Mouse (Mus musculus): ENCODE measurements around the gene Ccm2. TPM values are rescaled to one million over a fixed set of nuclear protein-coding genes. Genes with fewer than 3 reads are reported as not detected.
A peak's percentile ranks its signal among the peaks of the same experiment; 100 is the strongest.

The Ccm2 gene
- polyA plus RNA-seq (2014; fragmentation: Nextera tagmentation; extraction: Ambion mirVana) = 88.2 and 88.4 TPM in 2 replicates

- Histone ChIP-seq H3K27me3 (ENCODE audit: control insufficient read depth, insufficient read depth, low read length) (no peaks in the 10 kb centered on the region), H3K4me2 (replicated peaks; ENCODE audit: low read depth, low read length) (peak within 1 kb of the TSS; percentile 51), H3K9me3 (ENCODE audit: control insufficient read depth, low read length) (no peaks in the 10 kb centered on the region), H3K4me3 (ENCODE audit: low read depth, low read length) (peak within 1 kb of the TSS; percentile 91), H3K36me3 (ENCODE audit: control insufficient read depth, insufficient read depth, low read length) (no peaks in the 10 kb centered on the region), H3K4me1 (replicated peaks; ENCODE audit: control insufficient read depth, insufficient read depth, low read length) (no peaks in the 10 kb centered on the region), H3K9ac (ENCODE audit: low read depth, low read length) (peak within 1 kb of the TSS; percentile 81), H3K27ac (ENCODE audit: low read depth, low read length) (peak within 1 kb of the TSS; percentile 97)
- WGBS = under 1% methylated on average over 41 of the region's 57 CpGs
- DNase-seq (ENCODE audit: low spot score) (peak; percentile 95), ATAC-seq (ENCODE audit: low FRiP score) (peak; percentile 97)
These were observed at the start of gene Ccm2 for GRCm38 (mm10) chr11:6546205-6547013. TSS of gene Ccm2 (plus strand) at chr11:6546887.

DNA sequence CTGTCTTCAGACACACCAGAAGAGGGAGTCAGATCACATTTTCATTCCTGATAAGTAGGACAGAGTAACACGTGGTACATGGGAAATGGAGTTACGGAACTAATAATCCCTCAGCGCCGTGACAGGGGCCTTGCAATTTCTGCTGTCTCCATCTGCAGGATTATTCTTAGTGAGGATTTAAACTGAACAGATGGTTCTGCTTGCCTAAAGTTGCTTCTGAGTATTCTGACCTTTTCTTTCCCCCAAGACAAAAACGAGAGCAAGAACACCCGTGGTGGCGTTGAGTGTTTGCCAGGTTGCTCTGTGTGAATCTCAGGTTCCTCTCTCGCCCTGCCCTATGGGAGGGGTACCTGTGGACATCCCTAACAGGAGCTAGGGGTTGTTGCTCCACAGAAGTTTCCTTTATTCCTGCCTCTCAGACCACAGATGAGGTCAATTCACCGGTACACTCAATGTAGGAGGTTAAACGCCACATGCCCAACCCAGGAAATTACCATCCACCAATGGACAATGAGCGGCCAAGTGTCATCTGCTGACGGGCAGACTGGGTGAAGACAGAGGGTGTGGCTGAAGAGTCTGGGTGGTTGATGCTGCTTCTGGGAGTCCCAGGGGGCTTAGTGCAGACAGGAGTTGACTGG, 49.3 kb upstream of the Ccm2 start:
- 87% methylated on average over 12 of the region's 12 CpGs for WGBS

DNA sequence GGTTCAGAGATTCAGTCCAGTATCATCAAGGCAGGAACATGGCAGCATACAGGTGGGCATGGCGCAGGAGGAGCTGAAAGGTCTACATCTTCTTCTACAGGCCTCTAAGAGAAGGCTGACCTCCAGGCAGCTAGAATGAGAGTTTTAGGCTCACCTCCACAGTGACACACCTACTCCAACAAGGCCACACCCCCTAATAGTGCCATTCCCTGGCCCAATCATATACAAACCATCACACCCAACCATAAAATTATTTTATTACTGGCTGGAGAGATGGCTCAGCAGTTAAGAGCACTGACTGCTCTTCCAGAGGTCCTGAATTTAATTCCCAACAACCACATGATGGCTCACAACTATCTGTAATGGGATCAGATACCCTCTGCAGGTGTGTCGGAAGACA, 44.2 kb upstream of the Ccm2 start:
- Histone ChIP-seq H3K4me3 (ENCODE audit: low read depth, low read length) (no peak overlapping the region), H3K27me3 (ENCODE audit: control insufficient read depth, insufficient read depth, low read length) (no peaks in the 10 kb centered on the region), H3K27ac (ENCODE audit: low read depth, low read length) (no peak overlapping the region), H3K36me3 (ENCODE audit: control insufficient read depth, insufficient read depth, low read length) (no peaks in the 10 kb centered on the region), H3K9ac (ENCODE audit: low read depth, low read length) (no peak overlapping the region), H3K4me2 (replicated peaks; ENCODE audit: low read depth, low read length) (no peak overlapping the region), H3K4me1 (replicated peaks; ENCODE audit: control insufficient read depth, insufficient read depth, low read length) (no peaks in the 10 kb centered on the region), H3K9me3 (ENCODE audit: control insufficient read depth, low read length) (no peaks in the 10 kb centered on the region)
- WGBS = 94% methylated on average over 2 of the region's 2 CpGs
- DNase-seq (ENCODE audit: low spot score) (no peak), ATAC-seq (ENCODE audit: low FRiP score) (no peak)

More for the DNA sequence above, 49.3 kb upstream of the Ccm2 start:
- no peaks in the 10 kb centered on the region for H3K36me3 ChIP-seq (ENCODE audit: control insufficient read depth, insufficient read depth, low read length)
- no peak overlapping the region for H3K4me3 ChIP-seq (ENCODE audit: low read depth, low read length)
- H3K9ac ChIP-seq (ENCODE audit: low read depth, low read length) = no peak overlapping the region
- ATAC-seq (ENCODE audit: low FRiP score) = no peak
- no peaks in the 10 kb centered on the region for H3K27me3 ChIP-seq (ENCODE audit: control insufficient read depth, insufficient read depth, low read length)
- no peak overlapping the region for H3K4me2 ChIP-seq (replicated peaks; ENCODE audit: low read depth, low read length)
- no peaks in the 10 kb centered on the region for H3K4me1 ChIP-seq (replicated peaks; ENCODE audit: control insufficient read depth, insufficient read depth, low read length)
- H3K27ac ChIP-seq (ENCODE audit: low read depth, low read length) = no peak overlapping the region
- DNase-seq (ENCODE audit: low spot score) = no peak
- no peaks in the 10 kb centered on the region for H3K9me3 ChIP-seq (ENCODE audit: control insufficient read depth, low read length)

GRCm38 (mm10) chr11:6504226-6504625, 42.5 kb upstream of the Ccm2 start:
- Histone ChIP-seq H3K27ac (ENCODE audit: low read depth, low read length) (no peak overlapping the region), H3K9ac (ENCODE audit: low read depth, low read length) (no peak overlapping the region), H3K36me3 (ENCODE audit: control insufficient read depth, insufficient read depth, low read length) (no peaks in the 10 kb centered on the region), H3K27me3 (ENCODE audit: control insufficient read depth, insufficient read depth, low read length) (no peaks in the 10 kb centered on the region), H3K4me2 (replicated peaks; ENCODE audit: low read depth, low read length) (no peak overlapping the region), H3K4me3 (ENCODE audit: low read depth, low read length) (no peak overlapping the region), H3K4me1 (replicated peaks; ENCODE audit: control insufficient read depth, insufficient read depth, low read length) (no peaks in the 10 kb centered on the region), H3K9me3 (ENCODE audit: control insufficient read depth, low read length) (no peaks in the 10 kb centered on the region)
- ATAC-seq (ENCODE audit: low FRiP score) (no peak), DNase-seq (ENCODE audit: low spot score) (no peak)
- WGBS = 79% methylated on average over 3 of the region's 3 CpGs

GRCm38 (mm10) chr11:6504689-6505088, 42.0 kb upstream of the Ccm2 start:
- no peaks in the 10 kb centered on the region for H3K9me3 ChIP-seq (ENCODE audit: control insufficient read depth, low read length)
- no peaks in the 10 kb centered on the region for H3K36me3 ChIP-seq (ENCODE audit: control insufficient read depth, insufficient read depth, low read length)
- H3K27ac ChIP-seq (ENCODE audit: low read depth, low read length) = no peak overlapping the region
- H3K4me2 ChIP-seq (replicated peaks; ENCODE audit: low read depth, low read length) = no peak overlapping the region
- H3K27me3 ChIP-seq (ENCODE audit: control insufficient read depth, insufficient read depth, low read length) = no peaks in the 10 kb centered on the region
- H3K9ac ChIP-seq (ENCODE audit: low read depth, low read length) = no peak overlapping the region
- no peak for ATAC-seq (ENCODE audit: low FRiP score)
- H3K4me1 ChIP-seq (replicated peaks; ENCODE audit: control insufficient read depth, insufficient read depth, low read length) = no peaks in the 10 kb centered on the region
- 92% methylated on average over 6 of the region's 6 CpGs for WGBS
- no peak overlapping the region for H3K4me3 ChIP-seq (ENCODE audit: low read depth, low read length)
- no peak for DNase-seq (ENCODE audit: low spot score)

DNA sequence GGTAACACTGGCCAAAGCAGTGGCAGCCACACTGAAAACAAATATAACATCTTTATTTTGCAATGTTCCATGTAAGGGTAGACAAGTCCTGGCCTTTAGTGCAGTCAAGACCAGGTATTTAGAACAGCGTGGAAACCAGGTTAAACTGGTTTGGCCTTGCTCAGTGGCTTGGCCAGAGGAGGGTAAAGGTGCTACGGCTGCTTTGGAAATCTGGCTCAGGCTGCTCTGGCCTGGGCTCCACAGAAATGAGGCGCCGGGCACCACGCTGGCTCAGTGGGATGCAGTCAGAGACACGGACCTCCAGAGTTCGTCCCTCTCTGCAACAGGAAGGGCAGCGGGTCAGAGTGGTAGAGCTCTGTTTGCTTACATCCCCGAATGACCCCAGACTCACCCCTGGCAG, 40.2 kb upstream of the Ccm2 start:
- H3K27me3 ChIP-seq (ENCODE audit: control insufficient read depth, insufficient read depth, low read length) = no peaks in the 10 kb centered on the region
- H3K9me3 ChIP-seq (ENCODE audit: control insufficient read depth, low read length) = no peaks in the 10 kb centered on the region
- WGBS = 81% methylated on average over 9 of the region's 9 CpGs
- DNase-seq (ENCODE audit: low spot score) (no peak), ATAC-seq (ENCODE audit: low FRiP score) (no peak)
- H3K9ac ChIP-seq (ENCODE audit: low read depth, low read length) = no peak overlapping the region
- no peaks in the 10 kb centered on the region for H3K36me3 ChIP-seq (ENCODE audit: control insufficient read depth, insufficient read depth, low read length)
- no peak overlapping the region for H3K4me2 ChIP-seq (replicated peaks; ENCODE audit: low read depth, low read length)
- H3K4me1 ChIP-seq (replicated peaks; ENCODE audit: control insufficient read depth, insufficient read depth, low read length) = no peaks in the 10 kb centered on the region
- H3K27ac ChIP-seq (ENCODE audit: low read depth, low read length) = no peak overlapping the region
- H3K4me3 ChIP-seq (ENCODE audit: low read depth, low read length) = no peak overlapping the region

DNA sequence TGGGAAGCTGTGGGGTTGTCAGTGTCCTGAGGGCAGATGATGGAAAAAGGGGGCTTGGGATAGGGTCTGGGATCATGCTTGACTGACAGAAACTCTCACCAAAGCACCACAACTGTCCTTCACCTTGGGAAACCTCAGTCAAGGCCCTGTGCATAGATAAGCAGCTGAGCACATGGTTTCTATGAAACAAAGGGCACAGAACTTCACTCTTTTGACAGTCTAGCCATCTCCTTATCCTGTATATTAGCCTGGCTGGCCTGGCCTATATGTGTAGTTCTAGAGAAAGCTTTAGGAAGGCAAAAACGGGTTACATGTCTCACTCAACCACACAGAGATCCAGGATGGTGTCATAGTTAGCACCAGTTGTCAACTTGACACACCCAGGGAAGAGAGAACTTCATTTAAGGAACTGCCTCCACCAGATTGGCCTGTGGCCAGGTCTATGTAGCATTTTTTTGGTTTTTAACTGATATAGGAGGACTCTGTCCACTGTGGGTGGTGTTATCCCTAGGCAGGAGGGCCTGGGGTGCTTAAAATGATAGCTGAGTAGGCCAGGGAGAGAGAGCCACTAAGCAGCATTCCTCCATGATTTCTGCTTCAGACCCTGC, 38.3 kb upstream of the Ccm2 start:
- ATAC-seq (ENCODE audit: low FRiP score) = no peak
- H3K9ac ChIP-seq (ENCODE audit: low read depth, low read length) = no peak overlapping the region

GRCm38 (mm10) chr11:6514837-6515236, 31.9 kb upstream of the Ccm2 start:
- Histone ChIP-seq H3K9me3 (ENCODE audit: control insufficient read depth, low read length) (no peaks in the 10 kb centered on the region), H3K27me3 (ENCODE audit: control insufficient read depth, insufficient read depth, low read length) (no peaks in the 10 kb centered on the region), H3K36me3 (ENCODE audit: control insufficient read depth, insufficient read depth, low read length) (no peaks in the 10 kb centered on the region), H3K4me2 (replicated peaks; ENCODE audit: low read depth, low read length) (no peak overlapping the region), H3K27ac (ENCODE audit: low read depth, low read length) (no peak overlapping the region), H3K4me3 (ENCODE audit: low read depth, low read length) (no peak overlapping the region), H3K9ac (ENCODE audit: low read depth, low read length) (no peak overlapping the region), H3K4me1 (replicated peaks; ENCODE audit: control insufficient read depth, insufficient read depth, low read length) (no peaks in the 10 kb centered on the region)
- WGBS = 53% methylated on average over 7 of the region's 7 CpGs
- ATAC-seq (ENCODE audit: low FRiP score) (no peak), DNase-seq (ENCODE audit: low spot score) (no peak)

More for the DNA sequence above, 38.3 kb upstream of the Ccm2 start:
- no peak overlapping the region for H3K4me2 ChIP-seq (replicated peaks; ENCODE audit: low read depth, low read length)
- no peaks in the 10 kb centered on the region for H3K36me3 ChIP-seq (ENCODE audit: control insufficient read depth, insufficient read depth, low read length)
- H3K4me1 ChIP-seq (replicated peaks; ENCODE audit: control insufficient read depth, insufficient read depth, low read length) = no peaks in the 10 kb centered on the region
- 64% methylated on average over 1 of the region's 1 CpGs for WGBS
- no peaks in the 10 kb centered on the region for H3K27me3 ChIP-seq (ENCODE audit: control insufficient read depth, insufficient read depth, low read length)
- no peak overlapping the region for H3K27ac ChIP-seq (ENCODE audit: low read depth, low read length)
- DNase-seq (ENCODE audit: low spot score) = no peak
- no peak overlapping the region for H3K4me3 ChIP-seq (ENCODE audit: low read depth, low read length)
- no peaks in the 10 kb centered on the region for H3K9me3 ChIP-seq (ENCODE audit: control insufficient read depth, low read length)

Data from hindbrain, embryonic 11.5 days (tissue).